Mouse (Mus musculus): ENCODE measurements at regions not wholly inside any gene's neighbourhood (a gene's known extent, or its start where the extent isn't known, plus 50 kb on each side); places are given as distances from the start of the nearest gene placed in this dataset.

DNA sequence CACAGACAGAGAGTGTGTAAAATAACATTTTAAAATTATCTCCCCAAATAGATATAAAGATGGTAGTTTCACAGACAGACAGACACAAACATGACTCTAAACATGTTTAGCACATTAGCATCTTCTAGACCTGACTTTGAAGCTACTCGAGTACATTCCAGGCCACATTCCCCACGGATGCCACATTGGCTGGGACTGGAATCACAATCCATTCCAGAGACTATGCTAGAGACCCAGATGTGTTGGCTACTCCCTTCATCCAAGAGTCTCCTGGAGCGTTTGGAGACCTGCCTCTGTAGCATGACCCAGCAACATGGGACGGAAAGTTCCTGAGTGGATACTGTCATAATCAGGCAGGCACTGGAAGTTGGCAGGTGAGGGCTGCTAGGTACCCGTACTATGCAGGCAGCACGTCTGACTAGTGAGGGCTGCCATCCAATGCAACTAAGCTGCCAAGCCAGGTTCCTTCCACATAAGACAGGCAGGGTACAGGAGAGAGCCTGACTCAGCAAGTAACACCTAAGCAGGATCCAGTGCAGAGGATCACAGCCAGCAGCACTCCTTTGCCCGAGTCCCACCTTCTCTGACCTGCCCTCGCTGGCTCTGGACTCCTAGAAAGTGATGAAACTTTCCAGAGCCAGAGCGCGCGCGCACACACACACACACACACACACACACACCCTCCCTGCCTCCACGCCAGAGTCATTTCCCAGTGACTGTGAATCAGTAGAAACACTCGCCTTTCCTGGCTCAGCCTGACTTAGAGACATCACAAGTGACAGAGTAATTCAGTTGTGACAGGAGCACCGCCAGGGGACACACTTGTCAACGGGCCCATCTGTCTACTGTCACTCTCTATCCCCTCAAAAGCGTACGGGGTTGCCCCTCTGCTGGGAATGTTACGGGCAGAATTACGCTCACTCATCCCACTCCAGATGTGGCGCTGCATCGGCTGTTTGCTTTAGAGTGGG, 239.6 kb downstream of the Sp3 start:
- H3K27me3 ChIP-seq (replicated peaks): no peaks in the 10 kb centered on the region
- peak overlapping the region; percentile 25 for H3K4me3 ChIP-seq
- H3K27ac ChIP-seq (ENCODE audit: poor library complexity, severe bottlenecking): no peak overlapping the region
- H3K4me2 ChIP-seq: peak overlapping the region; percentile 63
- H3K9me3 ChIP-seq (replicated peaks): no peaks in the 10 kb centered on the region
- peak overlapping the region; percentile 27; the same call in 1 of the 2 replicates for H3K9ac ChIP-seq
- ATAC-seq (ENCODE audit: insufficient number of reproducible peaks, low FRiP score): peak; percentile 63; the same call in 1 of the 2 replicates
- 33% methylated on average over 22 of the region's 22 CpGs for WGBS
- H3K36me3 ChIP-seq: no peaks in the 10 kb centered on the region
- H3K4me1 ChIP-seq (replicated peaks): peaks cover 18% of the 10 kb centered on the region

DNA sequence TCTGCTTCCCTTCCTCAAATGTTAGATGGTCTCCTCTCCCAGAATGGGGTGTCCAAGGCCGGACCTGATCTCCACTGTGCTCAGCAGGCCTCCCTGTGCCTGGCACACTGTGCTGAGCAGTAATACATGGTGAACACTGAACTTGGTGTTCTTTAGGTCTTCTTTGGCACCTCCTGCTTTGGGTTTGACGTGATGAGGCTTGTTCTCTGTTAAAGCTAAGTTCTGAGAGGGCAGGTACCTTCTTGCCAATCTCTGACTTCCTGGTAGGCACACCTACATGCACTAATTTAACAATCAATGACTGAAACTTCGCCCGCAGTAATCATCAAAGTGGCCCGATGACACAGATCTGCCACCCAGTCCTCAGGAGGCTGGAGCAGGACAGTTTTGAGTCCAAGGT, 238.5 kb downstream of the Sp3 start:
- ATAC-seq (ENCODE audit: insufficient number of reproducible peaks, low FRiP score): no peak
- H3K4me1 ChIP-seq (replicated peaks): peaks cover 18% of the 10 kb centered on the region
- H3K9ac ChIP-seq: no peak overlapping the region
- WGBS: 88% methylated on average over 5 of the region's 5 CpGs
- no peak overlapping the region for H3K27ac ChIP-seq (ENCODE audit: poor library complexity, severe bottlenecking)
- H3K4me2 ChIP-seq: no peak overlapping the region
- no peaks in the 10 kb centered on the region for H3K36me3 ChIP-seq
- H3K27me3 ChIP-seq (replicated peaks): no peaks in the 10 kb centered on the region
- H3K9me3 ChIP-seq (replicated peaks): no peaks in the 10 kb centered on the region
- H3K4me3 ChIP-seq: no peak overlapping the region

DNA sequence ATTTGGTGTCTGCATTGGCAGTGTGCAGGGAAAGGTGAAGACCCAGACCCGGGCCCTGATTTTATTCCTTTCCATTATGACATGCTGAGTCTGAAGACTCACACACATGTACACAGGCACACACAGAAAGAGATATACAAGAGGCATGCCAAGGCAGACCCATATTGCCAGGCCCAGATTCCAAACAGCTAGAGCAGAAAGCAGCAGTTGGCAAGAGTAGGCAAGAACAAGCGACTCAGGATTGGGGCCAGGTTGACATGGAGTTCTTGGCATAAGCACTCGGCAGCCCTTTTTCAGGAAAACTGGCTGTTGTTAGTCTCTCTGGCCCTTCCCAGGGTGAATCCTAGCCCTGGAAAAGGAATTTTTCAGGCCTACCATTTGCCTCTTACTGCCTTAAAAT, 236.6 kb downstream of the Sp3 start:
- H3K4me2 ChIP-seq: no peak overlapping the region
- H3K9me3 ChIP-seq (replicated peaks): no peaks in the 10 kb centered on the region
- no peaks in the 10 kb centered on the region for H3K27me3 ChIP-seq (replicated peaks)
- no peaks in the 10 kb centered on the region for H3K36me3 ChIP-seq
- no peak overlapping the region for H3K9ac ChIP-seq
- 83% methylated on average over 3 of the region's 3 CpGs for WGBS
- H3K27ac ChIP-seq (ENCODE audit: poor library complexity, severe bottlenecking): no peak overlapping the region
- no peak overlapping the region for H3K4me3 ChIP-seq
- peaks cover 18% of the 10 kb centered on the region for H3K4me1 ChIP-seq (replicated peaks)
- no peak for ATAC-seq (ENCODE audit: insufficient number of reproducible peaks, low FRiP score)

DNA sequence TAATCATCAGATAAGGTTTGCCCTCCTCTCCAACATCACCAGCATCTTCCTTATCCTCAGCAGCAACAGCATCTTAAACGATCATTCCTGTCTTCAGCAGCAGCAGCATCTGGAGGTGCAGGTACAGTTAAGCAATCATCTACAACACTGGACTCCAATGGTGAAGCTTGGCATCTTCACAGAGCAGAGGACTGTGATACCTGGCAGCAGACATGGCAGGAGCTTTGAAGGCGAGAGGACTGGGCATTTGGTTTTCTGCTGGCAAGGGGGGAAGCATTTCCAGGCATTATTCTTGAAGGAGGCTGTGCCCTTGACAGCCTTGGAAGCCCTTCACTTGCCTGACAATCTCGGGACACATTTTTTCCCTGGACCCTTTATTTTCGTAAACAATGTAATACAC, 235.3 kb downstream of the Sp3 start:
- H3K4me2 ChIP-seq: no peak overlapping the region
- no peaks in the 10 kb centered on the region; the same call in 1 of the 2 replicates for H3K9me3 ChIP-seq (replicated peaks)
- peaks cover 13% of the 10 kb centered on the region for H3K4me1 ChIP-seq (replicated peaks)
- WGBS: 58% methylated on average over 4 of the region's 4 CpGs
- no peak overlapping the region for H3K27ac ChIP-seq (ENCODE audit: poor library complexity, severe bottlenecking)
- H3K27me3 ChIP-seq (replicated peaks): no peaks in the 10 kb centered on the region
- ATAC-seq (ENCODE audit: insufficient number of reproducible peaks, low FRiP score): no peak
- H3K36me3 ChIP-seq: no peaks in the 10 kb centered on the region
- no peak overlapping the region for H3K9ac ChIP-seq
- H3K4me3 ChIP-seq: no peak overlapping the region

DNA sequence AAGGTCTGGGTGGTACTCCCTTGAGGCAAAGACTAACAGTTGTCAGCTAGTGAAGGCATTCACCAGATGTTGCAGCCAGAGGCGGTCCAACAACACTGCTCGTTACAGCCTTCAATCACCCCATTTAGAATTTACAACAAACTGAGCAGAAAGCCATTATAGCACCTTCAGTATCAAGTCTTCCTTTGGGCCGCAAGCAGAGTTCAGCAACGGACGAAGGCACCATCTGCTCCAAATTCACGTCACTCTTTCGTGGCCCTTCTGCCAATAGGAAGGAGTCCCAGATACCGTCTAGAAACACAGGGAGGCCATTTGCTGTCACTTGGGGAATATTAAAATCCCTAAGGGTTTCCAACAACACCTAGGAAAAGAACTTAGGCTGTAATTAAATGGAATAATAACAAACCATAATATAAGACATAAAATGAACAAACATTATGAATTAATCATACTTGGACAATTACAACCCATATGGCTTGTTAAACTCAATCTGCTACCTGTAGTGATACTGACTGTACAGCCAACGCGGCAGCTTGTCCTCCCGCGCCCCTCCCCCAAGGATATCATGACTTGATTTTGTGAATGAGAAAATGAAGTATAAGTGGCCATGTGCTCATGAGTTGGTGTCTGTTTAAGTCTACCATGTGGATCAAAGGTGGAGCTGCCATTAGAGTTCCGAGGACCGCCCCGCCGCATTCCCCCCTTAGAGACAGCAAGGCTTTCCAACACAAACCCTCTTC, 233.6 kb downstream of the Sp3 start:
- Histone ChIP-seq H3K27ac (ENCODE audit: poor library complexity, severe bottlenecking) (no peak overlapping the region), H3K27me3 (replicated peaks) (no peaks in the 10 kb centered on the region), H3K9ac (no peak overlapping the region), H3K4me3 (no peak overlapping the region), H3K36me3 (no peaks in the 10 kb centered on the region), H3K4me2 (no peak overlapping the region), H3K9me3 (replicated peaks) (no peaks in the 10 kb centered on the region; the same call in 1 of the 2 replicates), H3K4me1 (replicated peaks) (peaks cover 11% of the 10 kb centered on the region)
- no peak for ATAC-seq (ENCODE audit: insufficient number of reproducible peaks, low FRiP score)
- 85% methylated on average over 16 of the region's 16 CpGs for WGBS

DNA sequence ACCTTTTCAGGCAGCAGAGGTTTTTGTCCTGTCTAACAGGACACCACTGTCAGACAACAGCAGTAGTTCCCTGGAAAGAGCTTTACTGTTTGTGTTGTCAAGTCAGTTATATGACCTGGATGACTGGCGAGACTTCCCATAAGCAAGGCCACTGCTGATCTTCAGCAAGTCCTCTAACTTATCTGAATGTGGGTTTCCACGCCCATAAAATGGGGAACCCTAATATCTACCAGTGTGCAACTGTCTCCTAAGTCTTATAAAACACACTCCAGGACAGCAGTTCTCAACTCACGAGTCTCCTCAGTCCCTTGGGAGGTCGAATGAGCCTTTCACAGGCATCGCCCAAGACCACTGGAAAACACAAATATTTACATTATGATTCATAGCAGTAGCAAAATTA, 232.9 kb downstream of the Sp3 start:
- Histone ChIP-seq H3K27me3 (replicated peaks) (no peaks in the 10 kb centered on the region), H3K4me2 (no peak overlapping the region), H3K36me3 (no peaks in the 10 kb centered on the region), H3K27ac (ENCODE audit: poor library complexity, severe bottlenecking) (no peak overlapping the region), H3K9ac (no peak overlapping the region), H3K4me1 (replicated peaks) (peaks cover 18% of the 10 kb centered on the region), H3K9me3 (replicated peaks) (no peaks in the 10 kb centered on the region; the same call in 1 of the 2 replicates), H3K4me3 (no peak overlapping the region)
- 84% methylated on average over 5 of the region's 5 CpGs for WGBS
- ATAC-seq (ENCODE audit: insufficient number of reproducible peaks, low FRiP score): no peak

DNA sequence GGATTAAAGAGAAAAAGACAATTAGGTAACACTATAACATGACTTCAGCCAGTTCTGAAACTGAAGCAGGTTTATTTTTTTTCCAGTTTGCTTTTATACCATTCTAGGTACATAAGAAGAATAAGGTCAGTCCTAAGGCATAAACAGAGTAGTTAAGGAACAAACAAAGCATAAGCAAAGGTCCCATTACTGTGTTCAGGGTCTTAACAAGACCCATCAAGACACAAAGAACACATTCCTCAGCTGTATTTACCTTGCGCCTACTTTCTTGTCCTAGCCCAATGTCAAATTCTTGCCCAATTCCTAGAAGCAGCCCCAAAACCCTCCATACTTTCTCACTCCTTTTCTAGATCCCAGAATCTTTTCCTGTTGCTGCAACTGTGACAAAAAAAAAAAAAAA, 230.8 kb downstream of the Sp3 start:
- Histone ChIP-seq H3K36me3 (no peaks in the 10 kb centered on the region), H3K4me2 (no peak overlapping the region), H3K9ac (no peak overlapping the region), H3K27ac (ENCODE audit: poor library complexity, severe bottlenecking) (no peak overlapping the region), H3K4me3 (no peak overlapping the region), H3K9me3 (replicated peaks) (peaks cover 4% of the 10 kb centered on the region; the same call in 1 of the 2 replicates), H3K4me1 (replicated peaks) (peaks cover 24% of the 10 kb centered on the region), H3K27me3 (replicated peaks) (no peaks in the 10 kb centered on the region)
- ATAC-seq (ENCODE audit: insufficient number of reproducible peaks, low FRiP score): no peak
- WGBS: 84% methylated on average over 1 of the region's 1 CpGs

DNA sequence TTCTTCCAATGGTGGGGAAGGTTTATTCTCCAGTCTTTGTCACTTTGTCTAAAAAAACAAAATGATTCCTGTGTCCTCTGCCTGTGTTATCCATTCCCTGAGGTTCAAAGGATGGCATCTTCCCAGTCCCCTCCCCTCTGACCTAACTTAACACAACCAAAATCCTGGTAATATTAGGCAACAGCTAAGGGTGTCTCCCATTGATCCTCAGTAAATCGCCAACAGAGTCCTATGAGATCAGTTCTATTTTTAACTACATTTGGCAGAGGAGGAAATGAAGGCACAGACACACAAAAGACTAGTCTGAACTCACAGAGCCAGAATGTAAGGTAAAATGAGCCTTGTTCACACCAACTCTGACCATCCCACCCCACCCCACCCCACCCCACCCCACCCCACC, 228.8 kb downstream of the Sp3 start:
- ATAC-seq (ENCODE audit: insufficient number of reproducible peaks, low FRiP score): no peak
- Histone ChIP-seq H3K4me2 (no peak overlapping the region), H3K27ac (ENCODE audit: poor library complexity, severe bottlenecking) (peak overlapping the region; percentile 55), H3K4me3 (no peak overlapping the region), H3K4me1 (replicated peaks) (peaks cover 22% of the 10 kb centered on the region), H3K36me3 (no peaks in the 10 kb centered on the region), H3K9ac (no peak overlapping the region), H3K9me3 (replicated peaks) (peaks cover 4% of the 10 kb centered on the region; the same call in 1 of the 2 replicates), H3K27me3 (replicated peaks) (no peaks in the 10 kb centered on the region)
- 21% methylated on average over 1 of the region's 1 CpGs for WGBS

DNA sequence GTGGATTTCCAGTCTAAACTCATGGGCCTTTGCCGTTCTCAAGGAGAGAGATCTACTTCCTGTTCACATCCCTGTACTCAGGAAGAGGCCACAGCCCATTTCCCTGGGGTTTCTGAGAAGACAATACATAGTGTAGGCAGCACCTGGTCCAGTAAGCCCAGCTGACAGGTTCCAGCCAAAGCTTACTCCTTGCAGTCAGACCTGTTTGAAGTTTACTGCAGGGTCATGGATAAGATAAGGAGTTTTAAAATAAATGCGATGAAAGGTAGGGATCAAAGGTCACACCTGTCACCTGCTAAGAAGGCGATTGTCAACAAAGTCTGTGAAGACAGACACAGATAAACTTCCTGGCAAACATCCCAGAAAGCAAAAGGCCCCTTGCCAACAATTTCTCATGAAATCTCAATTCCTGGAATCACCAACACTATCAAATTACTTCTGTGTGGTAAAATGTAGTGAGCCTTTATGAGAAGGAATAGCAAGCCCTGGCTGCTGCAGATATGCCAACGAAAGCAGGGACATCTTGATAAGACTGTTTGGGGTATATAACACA, 227.5 kb downstream of the Sp3 start:
- WGBS: 16% methylated on average over 4 of the region's 4 CpGs
- Histone ChIP-seq H3K9ac (no peak overlapping the region), H3K4me3 (no peak overlapping the region), H3K4me1 (replicated peaks) (peaks cover 22% of the 10 kb centered on the region), H3K4me2 (no peak overlapping the region), H3K27me3 (replicated peaks) (no peaks in the 10 kb centered on the region), H3K36me3 (no peaks in the 10 kb centered on the region), H3K27ac (ENCODE audit: poor library complexity, severe bottlenecking) (peak overlapping the region; percentile 55), H3K9me3 (replicated peaks) (peaks cover 4% of the 10 kb centered on the region; the same call in 1 of the 2 replicates)
- ATAC-seq (ENCODE audit: insufficient number of reproducible peaks, low FRiP score): peak; percentile 72

DNA sequence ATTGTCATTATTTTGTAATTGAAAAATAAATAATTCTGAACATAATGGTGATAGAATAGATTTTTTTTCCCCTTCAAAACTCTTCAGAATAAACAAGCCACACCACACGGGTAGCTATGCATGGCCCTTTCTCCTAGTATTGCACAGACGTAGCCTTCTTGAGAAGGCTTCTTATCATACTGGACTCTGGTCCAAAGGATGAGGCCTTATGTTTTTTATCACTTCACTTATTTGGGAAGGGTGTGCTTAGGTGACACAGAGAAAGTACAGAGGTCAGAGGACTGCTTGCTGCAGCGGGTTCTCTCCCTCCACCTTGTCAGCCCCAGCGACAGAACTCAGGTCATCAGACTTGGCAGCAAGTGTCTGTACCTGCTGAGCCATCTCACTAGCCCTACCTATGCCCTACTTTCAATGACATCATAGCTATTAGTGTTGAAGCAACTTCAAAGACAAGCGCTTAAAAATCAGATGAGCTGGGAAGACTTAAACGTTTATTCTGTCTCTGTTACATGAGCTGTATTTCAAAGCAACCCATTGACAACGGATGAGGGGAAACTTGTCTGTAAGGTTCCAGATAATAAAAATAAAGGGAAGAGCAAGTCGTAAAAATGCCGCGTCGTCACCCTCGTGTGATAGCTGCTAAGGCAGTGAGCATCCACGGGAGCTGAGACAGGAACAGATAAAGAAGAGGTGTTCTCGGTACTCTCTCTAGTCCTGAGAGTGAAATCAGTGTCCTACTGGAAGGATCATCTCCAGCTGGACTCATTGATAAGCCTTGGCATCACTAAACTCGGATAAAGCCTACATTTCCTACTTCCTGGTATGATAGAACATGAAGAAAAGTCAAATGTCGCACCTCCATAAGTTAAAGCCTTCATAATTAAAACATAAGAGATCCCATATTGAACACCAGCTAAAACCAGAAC, 226.2 kb downstream of the Sp3 start:
- Histone ChIP-seq H3K27me3 (replicated peaks) (no peaks in the 10 kb centered on the region), H3K4me1 (replicated peaks) (peaks cover 22% of the 10 kb centered on the region), H3K4me2 (no peak overlapping the region), H3K9me3 (replicated peaks) (peaks cover 4% of the 10 kb centered on the region; the same call in 1 of the 2 replicates), H3K4me3 (no peak overlapping the region), H3K9ac (no peak overlapping the region), H3K27ac (ENCODE audit: poor library complexity, severe bottlenecking) (no peak overlapping the region), H3K36me3 (no peaks in the 10 kb centered on the region)
- 55% methylated on average over 16 of the region's 16 CpGs for WGBS
- no peak for ATAC-seq (ENCODE audit: insufficient number of reproducible peaks, low FRiP score)

Data from heart, embryonic 12.5 days (tissue).